Mouse (Mus musculus) gastrocnemius, postnatal 4 days (tissue): Measurements from ENCODE around the gene Naa80. TPM values are rescaled to one million over a fixed set of nuclear protein-coding genes. Genes with fewer than 3 reads are reported as not detected.
"Not testable (repeated sequence)": the region's sequence is repeated elsewhere in the genome, so short reads cannot be mapped to it uniquely, and the experiment has no call there.

Source experiments
- DNase-seq, 2 experiments: peaks; one replicate each; pipeline ENCODE4 v3.0.0; 2021 to 2022; ENCODE audit warnings: low spot score in 2 of 2, mixed read lengths in 2 of 2
- total RNA-seq, 2 experiments: library from RNA; stranded (reverse); gene quantifications; 2 replicates each; pipeline ENCODE4 v1.2.3; 2021

Naa80 gene
- total RNA-seq, 2 experiments from 2014 or later = 15.5 to 20.5 TPM

GRCm38 (mm10) chr9:107550491-107551116, 28.1 kb upstream of the Naa80 start:
- DNase-seq = no peak

DNA sequence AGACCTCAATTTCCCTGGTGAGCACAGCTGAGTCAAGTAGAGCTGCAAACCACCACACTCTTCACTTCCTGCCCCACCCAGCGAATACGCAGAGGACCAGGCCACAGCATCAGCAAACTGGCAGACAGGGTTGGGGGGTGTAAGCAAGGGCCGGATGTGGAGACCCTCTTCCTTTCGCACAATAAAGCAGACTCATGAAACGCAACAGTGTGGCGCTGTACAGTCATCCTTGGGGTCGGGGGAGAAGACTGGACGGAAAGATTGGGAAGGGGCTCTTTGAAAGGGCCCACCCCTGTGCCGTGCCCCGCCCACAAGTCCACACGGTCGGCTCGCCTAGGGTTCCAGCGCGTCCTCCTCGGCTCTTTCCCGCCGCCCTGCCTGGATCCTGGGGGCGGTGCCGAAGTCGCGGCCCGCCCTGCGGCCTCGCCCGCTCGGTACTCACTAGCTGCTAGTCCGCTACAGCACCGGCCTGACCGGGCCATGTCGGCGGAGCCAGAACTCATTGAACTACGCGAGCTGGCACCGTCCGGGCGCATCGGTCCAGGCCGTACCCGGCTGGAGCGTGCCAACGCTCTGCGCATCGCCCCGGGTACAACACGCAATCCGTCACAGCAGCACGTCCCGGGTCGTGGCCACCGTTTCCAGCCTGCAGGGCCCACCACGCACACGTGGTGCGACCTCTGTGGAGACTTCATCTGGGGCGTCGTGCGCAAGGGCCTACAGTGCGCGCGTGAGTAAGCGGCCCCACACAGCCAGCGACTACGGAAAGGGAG, 27.4 kb upstream of the Naa80 start, which contains the start of gene Rassf1:
Rassf1 (plus strand) TSS at position 439 of the 773 bp plus-strand sequence.
- peak; percentile 64 to 72 for DNase-seq

DNA sequence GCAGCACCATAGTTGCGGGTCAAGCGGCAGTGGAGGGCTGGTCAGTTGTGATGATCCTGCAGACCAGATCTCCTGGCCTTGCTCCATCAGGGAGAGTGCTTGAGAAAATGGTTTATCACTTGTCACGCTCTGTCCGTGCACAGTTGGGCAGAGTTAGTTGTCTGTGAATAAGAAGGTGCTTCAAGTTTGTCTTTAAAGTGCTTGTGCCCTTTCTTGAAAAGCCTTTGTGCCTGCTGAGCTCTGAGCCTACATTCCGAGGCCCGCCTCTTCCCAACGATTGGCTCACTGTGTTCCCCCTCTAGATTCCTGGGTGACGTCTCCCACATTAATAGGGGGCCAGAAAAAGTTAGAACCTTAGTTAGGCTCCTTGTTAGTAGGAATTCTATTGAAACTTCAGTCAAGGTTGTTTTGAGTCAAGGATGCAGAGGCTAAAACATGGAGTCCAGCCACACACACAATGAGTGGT, 26.8 kb upstream of the Naa80 start:
- no peak for DNase-seq

GRCm38 (mm10) chr9:107552690-107553393, 25.8 kb upstream of the Naa80 start:
- no peak for DNase-seq

GRCm38 (mm10) chr9:107553541-107554318, 25.0 kb upstream of the Naa80 start:
- no peak for DNase-seq

DNA sequence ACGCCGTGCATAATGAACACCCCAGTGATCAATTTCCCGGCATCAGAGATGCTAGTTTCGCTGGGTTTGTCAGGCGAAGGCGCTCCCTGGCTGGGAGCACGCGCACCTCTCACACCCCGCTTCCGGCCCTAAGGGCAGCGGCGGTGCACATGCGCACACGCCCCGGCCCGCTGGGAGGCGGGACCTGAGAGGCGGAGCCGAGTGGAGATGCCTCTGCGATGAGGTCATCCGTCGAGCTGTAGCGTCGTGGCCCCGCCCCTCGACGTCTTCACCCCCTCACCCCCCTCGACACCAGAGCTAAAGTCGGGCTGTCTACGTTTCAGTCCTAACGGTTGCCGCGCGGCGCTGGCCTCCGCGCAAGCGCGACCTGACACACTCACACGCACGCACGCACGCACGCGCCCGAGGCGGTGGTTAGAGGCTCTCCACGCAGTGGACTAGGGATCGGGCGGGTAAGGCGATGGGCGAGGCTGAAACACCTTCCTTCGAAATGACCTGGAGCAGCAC, 24.3 kb upstream of the Naa80 start:
- peak; percentile 89 to 95 for DNase-seq

- DNase-seq = peak in 1 of 2 experiments; percentile 64
Measured at GRCm38 (mm10) chr9:107555031-107555457, 23.6 kb upstream of the Naa80 start.

DNA sequence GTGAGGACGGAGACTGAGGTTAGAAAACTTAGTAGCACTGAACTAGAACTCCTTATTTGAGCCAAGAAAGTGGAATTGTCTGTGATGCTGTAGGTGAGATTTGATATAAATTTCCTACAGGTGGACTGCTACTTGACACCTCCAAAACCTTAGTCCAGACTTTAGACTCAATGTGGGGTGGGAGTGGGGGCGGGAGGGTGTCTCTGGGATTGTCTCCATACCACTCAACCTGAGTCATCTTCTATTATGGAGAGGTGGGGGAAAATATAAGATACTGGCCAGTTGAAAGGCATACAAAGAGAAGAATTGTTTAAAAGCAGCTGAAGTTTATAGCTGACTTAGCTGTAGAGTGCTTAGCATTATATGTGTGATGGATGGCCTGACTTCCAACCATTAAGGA, 23.0 kb upstream of the Naa80 start:
- no peak for DNase-seq

DNA sequence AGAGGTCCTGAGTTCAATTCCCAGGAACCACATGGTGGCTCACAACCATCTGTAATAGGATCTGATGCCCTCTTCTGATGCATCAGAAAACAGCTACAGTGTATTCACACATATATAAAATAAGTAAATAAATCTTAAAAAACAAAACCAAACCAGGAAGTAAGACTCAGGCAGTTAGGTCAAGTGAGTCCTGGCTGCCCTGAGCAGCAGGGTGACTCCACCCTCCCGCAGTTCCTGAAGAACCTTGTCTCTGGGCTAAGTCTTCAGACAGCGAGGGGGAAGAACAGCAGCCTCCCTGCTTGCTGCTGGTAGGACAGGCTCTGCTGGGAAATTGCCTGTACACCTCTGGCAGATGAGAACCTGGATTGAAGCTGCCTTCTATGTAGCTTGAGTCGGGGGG, 22.3 kb upstream of the Naa80 start:
- DNase-seq = no peak

GRCm38 (mm10) chr9:107563029-107563581, 15.6 kb upstream of the Naa80 start, which contains the start of gene Tusc2:
TSS of gene Tusc2 (plus strand) at chr9:107563255.
- peak; percentile 83 to 92 for DNase-seq

DNA sequence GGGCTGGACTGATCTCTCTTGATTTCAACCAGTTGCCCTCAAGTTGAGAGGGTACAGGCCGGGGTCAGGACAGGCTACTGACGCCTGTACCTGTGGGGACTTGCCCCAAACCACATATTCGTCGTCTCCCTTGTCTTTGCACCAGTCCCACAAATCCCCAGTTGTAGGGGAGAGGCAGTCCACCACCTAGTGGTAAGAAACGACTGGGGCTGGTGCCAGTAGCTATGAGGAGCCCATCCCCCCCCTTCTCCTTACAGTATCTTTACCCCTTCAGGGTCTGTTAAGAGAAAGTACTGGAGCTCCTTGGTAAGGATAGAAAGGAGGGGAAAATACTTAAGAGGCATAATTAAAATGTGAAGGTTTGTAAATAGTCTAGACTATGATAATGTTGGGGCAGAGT, 13.1 kb upstream of the Naa80 start:
- DNase-seq = not testable (repeated sequence)

- DNase-seq = peak in 1 of 2 experiments; percentile 79
Measured at GRCm38 (mm10) chr9:107566041-107566709, 12.5 kb upstream of the Naa80 start.

DNA sequence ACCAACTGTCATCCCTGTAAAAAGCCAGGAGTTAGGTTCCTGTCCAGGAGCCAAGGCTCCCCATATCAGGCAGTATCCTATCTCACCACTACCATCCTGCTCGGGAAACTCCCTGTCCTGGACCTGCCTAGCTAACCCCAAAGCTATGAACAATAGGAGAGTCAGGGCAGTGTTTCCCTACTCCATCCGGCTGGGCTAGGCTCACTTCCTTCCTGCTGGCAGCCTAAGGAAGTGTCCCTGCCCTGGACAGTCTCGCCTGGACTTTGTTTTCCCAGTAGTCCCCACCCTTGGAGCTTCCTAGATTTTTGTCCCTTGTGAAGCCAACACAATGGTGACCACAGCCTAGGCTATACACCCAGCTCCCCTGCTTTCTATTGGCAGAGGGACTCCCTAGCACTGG, 11.8 kb upstream of the Naa80 start:
- DNase-seq = no peak

DNA sequence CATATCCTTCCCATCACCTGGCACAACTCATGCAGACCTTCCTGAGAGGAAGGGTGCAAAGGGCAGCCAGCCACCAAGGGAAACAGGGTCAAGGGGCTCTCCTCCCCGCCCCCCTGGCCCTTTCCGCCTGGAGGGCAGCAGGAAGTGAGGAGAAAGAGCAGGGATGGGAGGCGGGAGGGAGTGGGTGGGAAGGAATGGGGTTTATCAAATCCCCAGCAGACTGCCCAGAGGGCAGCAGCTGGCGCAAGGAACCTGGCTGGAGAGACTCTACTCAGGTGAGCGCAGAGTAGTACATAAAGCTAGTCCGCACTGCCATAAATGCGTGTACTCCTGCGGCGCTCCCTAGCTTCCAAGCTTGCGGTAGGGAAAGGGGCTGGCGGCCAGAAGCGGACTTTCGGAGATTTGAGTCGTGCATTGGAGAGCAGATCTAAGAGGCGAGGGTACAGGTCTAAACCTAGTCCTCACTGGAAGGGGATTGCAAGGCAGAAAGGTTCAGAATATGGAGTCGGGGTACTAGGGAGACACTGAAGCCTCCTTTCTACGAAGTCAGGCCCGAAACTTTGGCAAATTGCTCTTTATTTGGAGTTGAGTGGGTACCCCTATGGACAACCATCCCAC, 10.9 kb upstream of the Naa80 start, which contains the start of gene Hyal2:
Hyal2 (plus strand) TSS at position 244 of the 618 bp plus-strand sequence.
- DNase-seq = no peak

DNA sequence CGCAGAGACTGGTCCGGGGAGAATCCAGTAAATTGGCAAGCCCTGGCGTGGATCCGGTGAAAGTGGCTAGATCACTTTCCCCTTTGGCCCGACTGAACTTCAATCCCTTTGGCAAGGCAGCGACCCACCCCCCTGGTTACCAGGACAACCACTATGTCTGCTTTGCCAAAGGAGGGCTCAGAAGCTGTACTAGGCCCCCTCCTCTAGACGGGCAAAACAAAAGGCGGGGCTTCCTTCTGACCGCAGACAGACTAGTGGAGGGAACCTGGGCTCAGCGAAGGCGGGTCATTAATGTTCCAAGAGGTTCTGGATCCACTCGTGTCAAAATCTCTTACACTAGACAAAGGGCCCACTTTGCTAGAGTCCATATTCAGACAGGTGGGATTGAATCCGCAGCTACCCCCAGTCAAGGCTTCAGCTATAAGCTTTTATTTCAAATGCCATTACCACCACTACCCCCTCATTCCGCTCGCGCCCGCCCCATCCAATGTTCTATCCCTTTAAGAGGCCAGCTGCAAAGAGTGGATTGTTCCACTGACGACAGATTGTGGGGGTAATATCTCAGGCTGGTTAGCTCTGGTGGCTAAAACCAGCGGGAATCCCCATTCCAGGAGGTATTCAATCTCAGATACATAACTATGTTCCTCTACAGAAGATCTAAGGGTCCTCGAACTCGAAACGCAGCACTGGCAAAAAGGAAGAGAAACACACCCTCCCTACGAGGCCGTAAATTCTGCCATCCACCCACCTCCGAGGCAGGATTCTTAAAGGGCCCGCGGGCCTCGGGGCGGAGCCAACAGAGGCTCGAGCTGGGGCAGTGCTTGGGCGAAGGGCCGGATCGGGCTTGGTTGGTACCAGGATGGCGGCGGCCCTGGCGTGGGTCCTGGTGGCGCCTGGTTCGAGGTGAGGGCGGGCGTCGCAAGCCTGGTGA, 10.1 kb upstream of the Naa80 start:
- DNase-seq = peak; percentile 68 to 85

GRCm38 (mm10) chr9:107569270-107569669, 9.4 kb upstream of the Naa80 start:
- no peak for DNase-seq

- DNase-seq = no peak
Measured at GRCm38 (mm10) chr9:107570016-107570415, 8.7 kb upstream of the Naa80 start.

GRCm38 (mm10) chr9:107570845-107571244, 7.8 kb upstream of the Naa80 start:
- DNase-seq = no peak
